Mouse (Mus musculus): ENCODE results near the gene Gm17728. TPM values are rescaled to one million over a fixed set of nuclear protein-coding genes. Genes with fewer than 3 reads are reported as not detected.

Gene Gm17728
- polyA plus RNA-seq (2014; fragmentation: Illumina TruSeq; extraction: RNeasy Lipid Tissue Mini Kit (QIAGEN cat#74804); ENCODE audit: low read depth, low replicate concordance), result not detected

GRCm38 (mm10) chr17:9421760-9422159 lies at the start of gene Gm17728:
TSS of gene Gm17728 (plus strand) at chr17:9422060.

Other genes starting within 250 kb of the Gm17728 start
- gene Pabpc6, start 247.7 kb downstream of the Gm17728 start, polyA plus RNA-seq (2014; fragmentation: Illumina TruSeq; extraction: RNeasy Lipid Tissue Mini Kit (QIAGEN cat#74804); ENCODE audit: low read depth, low replicate concordance), result 487 TPM